Mouse (Mus musculus) forebrain, embryonic 11.5 days (tissue): Measurements from ENCODE around the gene Kif26b. TPM values are rescaled to one million over a fixed set of nuclear protein-coding genes. Genes with fewer than 3 reads are reported as not detected.

Experiments
- ATAC-seq: fragments of 200-750 bp; cut with Nextera tagmentation; replicated peaks from 2 replicates; pipeline ENCODE4 v1.8.0; 2017; ENCODE audit warnings: moderate TSS enrichment; ENCODE audit not compliant: low FRiP score
- DNase-seq: peaks from one replicate; pipeline ENCODE4 v3.0.0-alpha.2; 2017; ENCODE audit warnings: low spot score
- H3K27ac ChIP-seq: fragments of 300-500 bp; sonication (generic); 2 replicates; pipeline ENCODE4 v1.5.1; 2014; ENCODE audit warnings: low read depth, low read length
- H3K27me3 ChIP-seq: fragments of 300-500 bp; sonication (generic); 2 replicates; pipeline ENCODE4 v1.6.1; 2014; ENCODE audit warnings: mild to moderate bottlenecking, low read length, mixed read lengths; ENCODE audit not compliant: control insufficient read depth, insufficient read depth
- H3K36me3 ChIP-seq: fragments of 300-500 bp; sonication (generic); 2 replicates; pipeline ENCODE4 v1.6.1; 2014; ENCODE audit warnings: mild to moderate bottlenecking, low read length, moderate library complexity, mixed read lengths; ENCODE audit not compliant: control insufficient read depth, insufficient read depth
- H3K4me1 ChIP-seq: fragments of 300-500 bp; sonication (generic); replicated peaks from 2 replicates; pipeline ENCODE4 v1.6.1; 2014; ENCODE audit warnings: low read length, mixed read lengths; ENCODE audit not compliant: control insufficient read depth, insufficient read depth
- H3K4me2 ChIP-seq: fragments of 300-500 bp; sonication (generic); 2 replicates; pipeline ENCODE4 v1.6.1; 2014; ENCODE audit warnings: low read depth, mild to moderate bottlenecking, low read length, moderate library complexity, mixed read lengths; ENCODE audit not compliant: severe bottlenecking
- H3K4me3 ChIP-seq: fragments of 300-500 bp; sonication (generic); 2 replicates; pipeline ENCODE4 v1.5.1; 2014; ENCODE audit warnings: low read depth, low read length
- H3K9ac ChIP-seq: fragments of 300-500 bp; sonication (generic); 2 replicates; pipeline ENCODE4 v1.6.1; 2014; ENCODE audit warnings: low read length
- H3K9me3 ChIP-seq: fragments of 300-500 bp; sonication (generic); 2 replicates; pipeline ENCODE4 v1.6.1; 2016; ENCODE audit warnings: low read length, mixed read lengths; ENCODE audit not compliant: control insufficient read depth
- WGBS: fragments of 180-500 bp; shearing (Covaris S2); extraction: QIAGEN DNeasy Blood & Tissue Kit; methylation state at CpG from one replicate; pipeline ENCODE4 v1.1.7; 2014; 5-methylcytosine and 5-hydroxymethylcytosine counted together
- polyA plus RNA-seq: library from polyadenylated mRNA; unstranded; fragments of >200 nt; fragmentation: Nextera tagmentation; extraction: Ambion mirVana; gene quantifications from 2 replicates; pipeline ENCODE4 v1.2.1, GENCODE M21; 2014

The Kif26b gene
- polyA plus RNA-seq, 1 experiment from 2014 or later, result 8.1 TPM

DNA sequence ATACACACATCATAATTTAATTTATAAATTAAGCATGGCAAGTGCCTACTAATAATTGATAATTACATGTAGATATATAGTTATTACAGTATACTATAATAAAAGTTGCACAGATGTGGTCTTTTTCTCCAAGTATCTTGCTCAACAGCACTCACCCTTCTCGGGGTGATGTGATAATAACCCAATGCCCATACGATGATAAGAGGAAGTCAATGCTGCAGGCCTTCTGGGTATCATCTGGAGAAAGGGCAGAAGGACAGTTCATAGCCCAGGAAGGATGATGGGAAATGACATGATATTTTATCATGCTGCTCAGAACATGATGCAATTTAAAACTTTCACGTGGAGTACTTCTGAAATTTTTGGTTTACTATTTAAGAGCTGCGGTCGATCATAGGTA, 214.9 kb downstream of the Kif26b start:
- WGBS, result 88% methylated on average over 5 of the region's 5 CpGs
- H3K4me2 ChIP-seq, result no peak overlapping the region
- no peaks in the 10 kb centered on the region for H3K27me3 ChIP-seq
- no peaks in the 10 kb centered on the region for H3K36me3 ChIP-seq
- H3K9me3 ChIP-seq, result no peaks in the 10 kb centered on the region
- DNase-seq (no peak), ATAC-seq (no peak)
- H3K27ac ChIP-seq, result no peak overlapping the region
- H3K4me3 ChIP-seq, result no peak overlapping the region
- no peaks in the 10 kb centered on the region for H3K4me1 ChIP-seq
- H3K9ac ChIP-seq, result no peak overlapping the region

DNA sequence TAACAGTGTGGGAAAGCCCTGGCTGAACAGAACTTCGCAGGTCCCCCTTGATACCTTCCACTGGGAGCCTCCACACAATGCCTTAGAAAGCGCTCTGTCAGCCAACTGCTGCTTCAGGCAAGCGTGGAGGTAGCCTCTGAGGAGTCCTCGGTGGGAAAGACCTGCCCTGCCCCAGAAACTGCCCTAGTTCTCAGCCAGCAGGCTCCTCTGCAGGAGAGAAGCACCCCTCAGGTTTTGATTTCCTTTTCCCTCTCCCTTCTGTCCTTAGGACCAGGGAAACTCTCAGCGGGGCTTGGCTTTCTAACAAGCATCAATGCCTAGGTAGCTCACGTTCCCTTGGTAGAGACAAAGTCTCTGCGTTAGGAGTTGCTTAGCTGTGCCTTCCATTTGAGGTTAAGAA, 215.6 kb downstream of the Kif26b start:
- Histone ChIP-seq H3K27ac (no peak overlapping the region), H3K27me3 (no peaks in the 10 kb centered on the region), H3K4me1 (no peaks in the 10 kb centered on the region), H3K9ac (no peak overlapping the region), H3K4me2 (no peak overlapping the region), H3K9me3 (no peaks in the 10 kb centered on the region), H3K4me3 (no peak overlapping the region), H3K36me3 (no peaks in the 10 kb centered on the region)
- ATAC-seq (no peak), DNase-seq (no peak)
- WGBS, result 54% methylated on average over 7 of the region's 7 CpGs

DNA sequence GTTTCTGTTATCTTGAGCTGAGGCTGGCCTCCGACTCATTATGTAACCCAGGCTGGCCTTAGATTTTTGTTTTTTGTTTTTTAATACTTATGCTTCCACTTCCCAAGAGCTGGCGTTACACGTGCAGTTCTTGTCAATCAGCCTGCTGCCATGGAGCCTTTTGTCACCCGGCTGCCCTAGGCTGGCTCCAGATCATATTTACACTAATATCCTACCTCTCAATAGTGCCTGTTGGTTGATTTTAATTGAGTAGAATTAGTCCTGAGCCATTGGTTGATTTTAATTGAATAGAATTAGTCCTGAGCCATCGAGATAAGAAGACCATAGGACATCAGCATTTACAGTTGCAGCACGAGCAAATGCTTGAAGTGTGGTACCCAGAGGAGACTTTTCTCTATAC, 216.0 kb downstream of the Kif26b start:
- H3K4me2 ChIP-seq, result no peak overlapping the region
- H3K36me3 ChIP-seq, result no peaks in the 10 kb centered on the region
- no peak overlapping the region for H3K9ac ChIP-seq
- no peaks in the 10 kb centered on the region for H3K4me1 ChIP-seq
- ATAC-seq (no peak), DNase-seq (no peak)
- 75% methylated on average over 6 of the region's 6 CpGs for WGBS
- no peak overlapping the region for H3K4me3 ChIP-seq
- no peak overlapping the region for H3K27ac ChIP-seq
- H3K9me3 ChIP-seq, result no peaks in the 10 kb centered on the region
- H3K27me3 ChIP-seq, result no peaks in the 10 kb centered on the region

DNA sequence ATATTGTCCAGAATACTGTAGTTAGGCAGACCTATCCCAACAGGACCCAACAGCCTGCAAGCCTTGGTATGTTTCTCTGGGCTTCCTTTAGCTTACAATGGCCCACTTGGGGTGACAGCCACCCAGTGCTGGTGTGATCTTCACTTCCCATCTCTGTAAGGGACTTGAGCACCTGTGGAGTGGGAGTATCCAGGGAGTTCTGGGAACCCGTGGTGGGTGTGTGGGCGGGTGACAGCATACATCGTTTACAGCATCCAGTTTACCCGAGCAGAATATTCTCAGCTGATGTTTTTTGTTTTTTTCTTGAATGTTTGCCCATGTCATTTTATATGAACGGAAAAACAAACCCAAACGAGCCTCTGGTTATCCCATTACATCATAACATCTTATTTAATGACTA, 216.5 kb downstream of the Kif26b start:
- no peak for ATAC-seq
- 85% methylated on average over 6 of the region's 6 CpGs for WGBS
- Histone ChIP-seq H3K4me3 (no peak overlapping the region), H3K4me1 (no peaks in the 10 kb centered on the region), H3K27ac (no peak overlapping the region), H3K9ac (no peak overlapping the region), H3K9me3 (no peaks in the 10 kb centered on the region), H3K36me3 (no peaks in the 10 kb centered on the region), H3K27me3 (no peaks in the 10 kb centered on the region), H3K4me2 (no peak overlapping the region)
- no peak for DNase-seq

DNA sequence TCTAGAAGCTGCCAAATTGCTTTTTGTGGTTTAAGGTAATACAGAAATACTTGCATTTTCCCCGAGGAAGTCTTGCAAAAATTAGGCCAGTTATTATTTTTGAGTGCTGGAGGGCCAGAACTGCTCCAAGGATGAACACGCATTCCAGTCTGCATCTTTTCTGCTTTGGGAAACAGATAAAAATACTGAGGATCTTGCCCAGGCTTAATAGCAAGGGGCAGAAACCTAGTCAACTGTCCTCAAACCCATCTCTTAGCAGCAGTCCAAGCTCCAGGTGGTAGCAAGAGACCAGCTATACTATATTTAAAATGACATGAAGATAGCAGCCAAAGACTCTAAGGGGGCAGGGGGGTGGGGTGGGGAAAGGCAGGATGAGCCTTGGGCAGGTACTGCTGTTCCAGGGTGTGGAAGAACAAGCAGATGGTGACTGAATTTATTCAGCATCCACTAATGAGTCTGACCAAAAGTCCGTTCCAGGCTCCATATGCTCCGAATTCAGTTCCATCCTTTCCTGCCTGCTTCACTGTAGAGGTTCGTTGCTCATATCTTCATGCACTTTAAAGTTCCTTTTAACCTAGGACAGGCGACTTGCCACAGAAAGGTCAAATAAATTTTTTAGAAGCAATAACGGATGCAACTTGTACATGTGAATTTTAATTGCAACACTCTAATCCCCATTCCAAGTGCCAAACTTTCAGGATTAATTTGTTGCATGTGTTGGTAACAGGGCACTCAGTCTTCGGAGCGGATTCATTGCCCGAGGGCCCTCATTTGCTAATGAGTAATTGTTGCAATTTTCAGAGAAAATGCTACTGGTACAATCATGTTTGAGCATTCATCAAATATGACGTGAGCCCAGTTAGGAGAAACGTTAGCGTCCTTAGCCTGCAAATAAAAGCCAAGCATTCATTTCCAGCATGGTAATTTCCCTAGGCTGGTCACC, 218.6 kb downstream of the Kif26b start:
- Histone ChIP-seq H3K27ac (no peak overlapping the region), H3K4me3 (no peak overlapping the region), H3K9ac (no peak overlapping the region), H3K27me3 (no peaks in the 10 kb centered on the region), H3K4me2 (no peak overlapping the region), H3K36me3 (no peaks in the 10 kb centered on the region), H3K4me1 (no peaks in the 10 kb centered on the region), H3K9me3 (no peaks in the 10 kb centered on the region)
- ATAC-seq, result no peak
- no peak for DNase-seq
- WGBS, result 72% methylated on average over 13 of the region's 13 CpGs

DNA sequence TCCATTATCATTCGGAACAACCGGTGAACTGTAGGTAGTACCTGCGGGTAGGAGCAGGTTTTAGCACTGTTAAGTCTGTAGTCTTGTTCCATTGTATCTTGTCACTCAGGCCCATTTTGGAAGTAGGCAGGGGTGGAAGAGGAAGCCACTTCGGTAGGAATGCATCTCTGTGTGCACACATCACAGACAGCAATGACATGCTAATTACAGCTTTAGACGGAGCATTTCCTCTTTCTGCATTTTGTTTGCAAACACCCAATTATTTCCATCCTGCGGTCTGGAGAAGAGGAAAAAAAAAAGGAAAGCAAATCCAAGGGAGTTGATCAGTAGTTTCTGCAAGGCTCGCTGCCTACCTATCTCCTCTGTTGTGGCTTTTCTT, 219.3 kb downstream of the Kif26b start:
- DNase-seq (no peak), ATAC-seq (no peak)
- 75% methylated on average over 7 of the region's 7 CpGs for WGBS
- Histone ChIP-seq H3K9me3 (no peaks in the 10 kb centered on the region), H3K27me3 (no peaks in the 10 kb centered on the region), H3K4me2 (no peak overlapping the region), H3K4me1 (no peaks in the 10 kb centered on the region), H3K4me3 (no peak overlapping the region), H3K27ac (no peak overlapping the region), H3K9ac (no peak overlapping the region), H3K36me3 (no peaks in the 10 kb centered on the region)

DNA sequence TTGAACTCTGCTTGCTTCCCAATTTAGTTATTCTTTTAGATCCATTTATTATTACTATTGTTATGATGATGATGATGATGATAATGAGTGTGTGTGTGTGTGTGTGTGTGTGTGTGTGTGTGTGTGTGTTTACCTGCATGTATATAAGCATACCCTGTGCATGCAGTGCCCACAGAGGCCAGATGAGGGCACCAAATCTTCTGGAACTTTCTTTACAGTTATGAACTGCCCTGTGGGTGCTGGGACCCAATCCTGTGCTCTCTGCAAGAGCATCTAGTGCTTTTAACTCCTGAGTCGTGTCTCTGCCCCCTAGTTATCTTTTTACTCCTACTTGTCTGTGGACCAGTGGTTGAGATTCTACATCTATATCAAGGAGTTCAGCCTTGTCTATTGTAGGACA, 219.7 kb downstream of the Kif26b start:
- Histone ChIP-seq H3K4me3 (no peak overlapping the region), H3K9me3 (no peaks in the 10 kb centered on the region), H3K27ac (no peak overlapping the region), H3K4me1 (no peaks in the 10 kb centered on the region), H3K27me3 (no peaks in the 10 kb centered on the region), H3K36me3 (no peaks in the 10 kb centered on the region), H3K9ac (no peak overlapping the region), H3K4me2 (no peak overlapping the region)
- DNase-seq, result no peak
- ATAC-seq, result no peak
- WGBS, result 92% methylated on average over 1 of the region's 1 CpGs

DNA sequence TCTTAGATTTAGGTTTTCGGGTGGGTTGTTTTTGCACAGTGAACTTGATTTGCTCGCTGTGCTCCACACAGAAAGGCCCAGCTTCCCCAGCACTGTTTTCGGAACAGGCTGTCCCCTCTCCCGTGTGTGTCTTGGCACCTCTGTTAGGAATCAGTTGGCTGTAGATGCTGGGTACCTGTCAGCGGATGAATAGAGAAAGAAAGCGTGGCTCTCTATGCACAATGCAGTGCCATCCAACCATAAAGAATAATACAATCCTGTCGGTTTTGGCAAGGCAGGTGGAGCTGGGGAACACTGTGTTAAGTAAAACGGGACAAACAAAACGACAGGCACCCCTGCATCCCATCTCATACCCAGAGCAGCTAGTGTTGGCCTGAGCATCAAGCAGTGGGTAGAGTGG, 220.9 kb downstream of the Kif26b start:
- no peak for ATAC-seq
- no peaks in the 10 kb centered on the region for H3K27me3 ChIP-seq
- H3K4me3 ChIP-seq, result no peak overlapping the region
- WGBS, result 91% methylated on average over 9 of the region's 9 CpGs
- H3K4me2 ChIP-seq, result no peak overlapping the region
- H3K9me3 ChIP-seq, result no peaks in the 10 kb centered on the region
- no peaks in the 10 kb centered on the region for H3K4me1 ChIP-seq
- H3K27ac ChIP-seq, result no peak overlapping the region
- no peak for DNase-seq
- H3K9ac ChIP-seq, result no peak overlapping the region
- no peaks in the 10 kb centered on the region for H3K36me3 ChIP-seq

DNA sequence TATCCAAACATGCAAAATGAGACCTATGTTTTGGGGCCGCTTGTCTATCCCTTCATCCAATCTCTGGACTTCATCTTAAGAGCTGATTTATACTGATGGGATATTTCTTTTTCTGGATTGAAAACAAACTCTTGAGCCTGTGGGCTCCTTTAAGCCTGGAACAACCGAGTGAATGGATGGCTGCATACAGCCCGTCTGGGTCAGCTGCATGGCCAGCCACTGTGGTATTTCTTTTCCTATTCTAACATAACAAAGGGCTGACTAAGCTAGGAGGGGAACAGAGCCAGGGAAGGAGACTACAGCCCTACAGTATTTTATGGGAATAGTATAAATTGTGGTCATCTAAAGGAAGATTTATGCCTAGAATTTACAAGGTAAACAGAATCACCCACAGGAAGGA, 229.5 kb downstream of the Kif26b start:
- no peaks in the 10 kb centered on the region for H3K9me3 ChIP-seq
- WGBS, result 52% methylated on average over 3 of the region's 3 CpGs
- no peaks in the 10 kb centered on the region for H3K27me3 ChIP-seq
- no peaks in the 10 kb centered on the region; the same call in 1 of the 2 replicates for H3K4me1 ChIP-seq
- H3K4me2 ChIP-seq, result no peak overlapping the region
- ATAC-seq (no peak), DNase-seq (no peak)
- no peak overlapping the region for H3K9ac ChIP-seq
- H3K4me3 ChIP-seq, result no peak overlapping the region
- H3K27ac ChIP-seq, result no peak overlapping the region
- no peaks in the 10 kb centered on the region for H3K36me3 ChIP-seq
